Mouse (Mus musculus) c-Kit-negative CD71-positive TER-119-positive erythroid progenitor cells, embryonic 14.5 days (primary cell): ENCODE measurements around the gene Chrnd.

ENCODE experiments used
- DNase-seq: peaks from one replicate; pipeline ENCODE4 v3.0.0-alpha.2; 2013; ENCODE audit warnings: low read depth, low spot score

Gene Chrnd

DNA sequence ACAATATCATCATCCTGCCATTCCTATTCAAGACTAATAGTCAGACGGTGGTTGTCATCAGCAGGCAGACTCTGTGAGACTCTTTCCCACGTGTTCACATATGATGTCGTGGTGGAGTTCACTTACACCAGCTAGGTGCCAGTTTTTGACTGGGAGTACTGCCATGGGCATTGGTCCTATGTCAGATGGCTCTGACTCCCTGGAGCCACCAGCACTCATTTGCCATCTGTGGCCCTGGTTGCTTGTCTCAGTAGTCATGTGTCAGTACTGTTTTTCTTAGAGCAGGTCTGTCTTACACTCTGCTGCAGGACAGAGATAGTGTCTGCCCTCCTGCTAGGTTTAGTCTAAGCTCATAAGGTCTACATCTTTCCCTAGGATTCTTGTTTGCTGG, 36.7 kb downstream of the Chrnd start:
- DNase-seq, result no peak

DNA sequence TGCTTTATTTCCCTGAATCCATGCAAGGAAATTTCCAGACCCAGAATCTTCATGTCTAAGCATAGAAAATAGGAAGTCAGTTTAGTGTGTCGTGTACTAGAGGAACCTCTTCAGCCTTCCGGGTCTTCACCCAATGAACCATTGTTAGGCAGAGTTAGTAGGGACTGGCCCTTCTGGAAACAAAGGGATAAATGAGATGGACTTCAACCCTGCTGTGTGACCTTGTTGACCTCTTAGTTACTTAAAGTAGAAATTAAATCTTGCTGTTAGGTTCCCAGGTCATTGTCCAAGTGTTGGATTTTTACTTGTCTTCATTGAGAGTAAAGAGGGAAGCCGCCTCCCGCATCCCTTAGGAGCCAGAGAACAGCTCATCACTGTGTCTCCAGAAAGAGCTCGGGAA, 40.2 kb downstream of the Chrnd start:
- no peak for DNase-seq

DNA sequence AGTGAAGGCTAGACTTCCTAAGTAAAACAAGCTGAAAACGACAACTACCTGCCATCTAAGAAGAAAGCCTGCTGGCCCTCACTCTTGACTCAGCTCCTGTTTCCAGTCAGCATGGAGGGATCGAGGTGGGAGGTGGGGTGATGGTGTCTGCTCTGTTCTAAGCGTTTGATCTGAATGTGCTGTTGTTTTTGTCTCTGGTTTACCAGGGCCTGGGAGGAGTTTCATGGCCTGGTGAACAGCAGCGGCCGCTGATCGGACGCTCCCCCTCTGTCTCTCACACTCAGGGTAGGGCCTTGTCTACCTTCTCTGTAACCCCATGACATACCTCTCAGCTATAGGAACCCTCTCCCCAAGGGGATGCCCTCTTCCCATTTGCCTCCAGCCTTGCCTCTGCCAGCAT, 41.8 kb downstream of the Chrnd start:
- no peak for DNase-seq

DNA sequence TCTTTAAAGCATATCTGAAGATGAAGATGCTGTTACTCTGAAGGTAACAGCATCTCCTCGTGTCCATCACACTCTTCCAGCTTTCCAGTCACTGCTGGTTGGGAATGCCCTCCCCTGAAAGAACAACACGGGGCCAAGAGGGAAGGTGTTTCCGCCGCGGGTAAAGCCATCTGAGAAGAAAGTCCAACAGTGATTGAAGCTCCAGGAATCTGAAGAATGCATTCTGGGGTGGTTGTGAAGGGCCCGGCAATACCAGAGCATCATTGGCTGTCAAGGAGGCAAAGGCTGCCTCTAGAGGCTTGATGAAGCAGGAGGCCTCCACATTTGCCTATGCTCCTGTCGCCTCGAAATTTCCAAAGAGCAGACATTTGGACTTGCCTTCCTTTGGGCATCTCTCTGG, 48.6 kb downstream of the Chrnd start:
- no peak for DNase-seq

DNA sequence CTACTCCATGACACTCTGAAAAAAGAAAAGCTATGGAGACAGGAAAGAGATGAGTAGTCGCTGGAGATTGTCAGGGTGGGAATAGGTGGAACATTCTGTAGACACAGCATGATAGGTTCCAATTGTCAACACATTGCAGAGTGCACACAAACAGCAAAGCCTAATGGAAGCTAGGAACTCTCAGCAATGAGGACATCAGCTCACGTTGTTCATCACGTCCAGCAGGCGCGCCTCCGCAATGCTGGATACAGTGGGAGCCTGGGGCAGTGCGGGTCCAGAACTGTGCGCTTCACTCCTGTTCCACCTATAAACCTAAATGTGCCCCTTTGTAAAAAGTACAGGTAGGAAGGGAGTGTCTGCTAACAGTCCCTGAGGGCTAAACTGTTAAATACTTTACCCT, 52.6 kb downstream of the Chrnd start:
- no peak for DNase-seq

DNA sequence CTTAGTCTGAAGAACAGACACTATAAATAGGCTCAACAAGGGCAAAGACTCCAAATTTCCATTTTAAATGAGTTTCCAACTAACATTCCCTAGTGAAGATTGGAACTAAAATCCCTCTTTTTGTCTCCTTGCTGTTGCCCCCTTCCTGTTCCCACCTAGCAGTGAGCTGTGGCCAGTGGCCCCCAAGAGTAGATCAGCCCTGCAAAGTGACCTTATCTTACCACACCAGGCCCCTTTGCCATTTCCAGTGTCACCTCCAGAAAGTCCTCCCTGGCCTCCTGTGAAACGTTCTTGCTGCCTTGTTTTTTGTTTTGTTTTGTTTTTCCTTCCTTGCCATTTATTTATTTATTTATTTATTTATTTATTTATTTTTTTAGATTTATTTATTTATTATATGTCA, 55.0 kb downstream of the Chrnd start:
- no peak for DNase-seq

DNA sequence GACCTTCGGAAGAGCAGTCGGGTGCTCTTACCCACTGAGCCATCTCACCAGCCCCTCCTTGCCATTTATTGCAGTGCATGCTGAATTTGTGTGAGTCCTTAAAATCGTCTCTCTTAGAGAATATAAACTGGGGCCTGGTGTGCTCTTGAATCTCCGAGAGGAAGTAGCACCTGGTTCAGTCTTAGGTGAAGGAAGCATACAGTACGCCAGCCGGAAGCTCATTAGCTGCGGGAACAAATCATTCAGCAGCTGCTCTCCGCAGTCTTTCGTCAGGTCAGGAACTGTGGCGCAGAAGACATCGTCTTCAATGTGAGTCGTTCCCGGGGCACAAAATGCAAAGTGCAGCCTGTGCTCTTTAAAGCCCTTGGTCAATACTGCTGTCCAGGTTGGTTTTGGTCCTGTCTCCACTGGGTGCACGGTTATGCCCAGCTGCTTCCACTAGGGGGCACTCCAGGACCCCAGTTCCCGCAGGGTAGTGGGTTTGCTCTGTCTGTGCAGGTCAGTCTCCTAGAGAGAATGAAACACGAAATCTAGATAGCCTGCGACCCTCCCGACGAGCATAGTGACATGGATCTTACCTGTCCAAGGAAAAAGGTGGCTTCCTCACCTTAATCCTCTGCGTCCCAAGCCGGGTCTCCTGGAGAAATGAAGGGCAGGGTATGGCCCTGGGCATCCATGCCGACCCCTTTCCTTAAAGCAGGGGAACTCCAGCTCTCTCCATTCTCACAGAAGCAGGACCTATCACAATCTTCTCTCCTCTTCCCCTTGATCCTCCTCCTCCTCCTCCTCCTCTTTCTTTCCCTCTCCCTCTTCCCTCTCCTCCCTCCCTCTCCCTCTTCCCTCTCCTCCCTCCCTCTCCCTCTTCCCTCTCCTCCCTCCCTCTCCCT, 55.8 kb downstream of the Chrnd start:
- peak; percentile 9 for DNase-seq
